Mouse (Mus musculus): ENCODE data around the gene Rtn4r. TPM values are rescaled to one million over a fixed set of nuclear protein-coding genes. Genes with fewer than 3 reads are reported as not detected.
"Not testable (repeated sequence)": the region's sequence is repeated elsewhere in the genome, so short reads cannot be mapped to it uniquely, and the experiment has no call there.

The Rtn4r gene
- polyA plus RNA-seq, 2 experiments from 2014 or later, result not detected

- not testable (repeated sequence) for ATAC-seq
Measured at GRCm38 (mm10) chr16:18195561-18195960, 68.1 kb downstream of the Rtn4r start.

GRCm38 (mm10) chr16:18197881-18198280 lies 70.4 kb downstream of the Rtn4r start:
- no peak for ATAC-seq

GRCm38 (mm10) chr16:18198365-18199098 lies 71.1 kb downstream of the Rtn4r start:
- ATAC-seq, result no peak

- no peak for ATAC-seq
Measured at GRCm38 (mm10) chr16:18200062-18200461, 72.6 kb downstream of the Rtn4r start.

- ATAC-seq, result no peak
Measured at GRCm38 (mm10) chr16:18201620-18202019, 74.2 kb downstream of the Rtn4r start.

Other genes with a start within 250 kb of the Rtn4r start
- gene Gm20518, start 236.0 kb upstream of the Rtn4r start, polyA plus RNA-seq (2017; shearing (Covaris generic)), result under 1 TPM in 1 of 2 experiments, not detected in 1; 0.15 TPM
- not detected for gene Tssk1, start 233.4 kb upstream of the Rtn4r start, polyA plus RNA-seq (2017; shearing (Covaris generic))
- 10 to 100 TPM; 17.6 to 20.8 TPM for gene Dgcr2, start 229.1 kb upstream of the Rtn4r start, polyA plus RNA-seq (2017; shearing (Covaris generic))
- gene Tssk2, start 229.0 kb upstream of the Rtn4r start, polyA plus RNA-seq (2017; shearing (Covaris generic)), result not detected
- 10 to 100 TPM; 24.1 to 40.2 TPM for gene Ess2, start 216.3 kb upstream of the Rtn4r start, polyA plus RNA-seq (2017; shearing (Covaris generic))
- gene Gsc2, start 212.6 kb upstream of the Rtn4r start, polyA plus RNA-seq (2017; shearing (Covaris generic)), result not detected
- gene Slc25a1, start 199.4 kb upstream of the Rtn4r start, polyA plus RNA-seq (2017; shearing (Covaris generic)), result 10 to 100 TPM in 1 of 2 experiments, 1 to 10 TPM in 1; 6.3 to 13.1 TPM
- not detected for gene Vpreb2, start 147.2 kb upstream of the Rtn4r start, polyA plus RNA-seq (2017; shearing (Covaris generic))
- 10 to 100 TPM; 15.6 to 19.7 TPM for gene Dgcr6, start 74.8 kb upstream of the Rtn4r start, polyA plus RNA-seq (2017; shearing (Covaris generic))
- gene Prodh, start 37.4 kb upstream of the Rtn4r start, polyA plus RNA-seq (2017; shearing (Covaris generic)), result 1 to 10 TPM; 2.9 to 4.2 TPM
- not detected for gene Ccdc188, start 90.2 kb downstream of the Rtn4r start, polyA plus RNA-seq (2017; shearing (Covaris generic))
- gene Zdhhc8, start 107.5 kb downstream of the Rtn4r start, polyA plus RNA-seq (2017; shearing (Covaris generic)), result 1 to 10 TPM; 1.7 to 2.7 TPM
- 10 to 100 TPM; 27.7 to 46.5 TPM for gene Trmt2a, start 121.0 kb downstream of the Rtn4r start, polyA plus RNA-seq (2017; shearing (Covaris generic))
- gene Ranbp1, start 121.1 kb downstream of the Rtn4r start, polyA plus RNA-seq (2017; shearing (Covaris generic)), result 100 to 1,000 TPM; 186 to 213 TPM
- not detected for gene Gm49776, start 130.7 kb downstream of the Rtn4r start, polyA plus RNA-seq (2017; shearing (Covaris generic))
- gene Dgcr8, start 161.6 kb downstream of the Rtn4r start, polyA plus RNA-seq (2017; shearing (Covaris generic)), result 10 to 100 TPM; 22.0 to 24.5 TPM
- gene Tango2, start 220.5 kb downstream of the Rtn4r start, polyA plus RNA-seq (2017; shearing (Covaris generic)), result 10 to 100 TPM; 55.4 to 58.0 TPM
- gene Arvcf, start 220.5 kb downstream of the Rtn4r start, polyA plus RNA-seq (2017; shearing (Covaris generic)), result under 1 TPM; 0.51 to 0.93 TPM